Mouse (Mus musculus) megakaryocyte-erythroid progenitor cell, adult 5-6 weeks (primary cell): ENCODE measurements around the gene Ddr2. TPM values are rescaled to one million over a fixed set of nuclear protein-coding genes. Genes with fewer than 3 reads are reported as not detected.
A peak's percentile ranks its signal among the peaks of the same experiment; 100 is the strongest.
"Not testable (repeated sequence)": the region's sequence is repeated elsewhere in the genome, so short reads cannot be mapped to it uniquely, and the experiment has no call there.

Source experiments
- ATAC-seq: replicated peaks from 2 replicates; pipeline ENCODE4 v1.8.0; 2016; ENCODE audit warnings: mild to moderate bottlenecking, inconsistent platforms; ENCODE audit not compliant: severe bottlenecking, poor library complexity, low FRiP score, low TSS enrichment
- total RNA-seq, 2 experiments: library from RNA; stranded (forward) in 1 of 2; stranded (reverse) in 1 of 2; fragments of 200-1000, 215-1000 nt in 1 of 2; fragments of >200 nt in 1 of 2; fragmentation: Nextera tagmentation in 1 of 2; gene quantifications; 2 replicates each; pipeline ENCODE4 v1.2.3; 2014 to 2017

Gene Ddr2
- total RNA-seq, 2 experiments from 2014 or later, result not detected

GRCm38 (mm10) chr1:170051631-170052177, 58.9 kb downstream of the Ddr2 start:
- ATAC-seq, result no peak

- ATAC-seq, result no peak
Observed at GRCm38 (mm10) chr1:170048434-170048833, 62.1 kb downstream of the Ddr2 start.

- ATAC-seq, result peak; percentile 80
Observed at GRCm38 (mm10) chr1:170044726-170045471, 65.7 kb downstream of the Ddr2 start.

GRCm38 (mm10) chr1:170043753-170044152, 66.8 kb downstream of the Ddr2 start:
- no peak for ATAC-seq

- no peak for ATAC-seq
Observed at GRCm38 (mm10) chr1:170042996-170043395, 67.6 kb downstream of the Ddr2 start.

- ATAC-seq, result peak; percentile 52; the same call in 1 of the 2 replicates
Observed at GRCm38 (mm10) chr1:170039402-170039801, 71.2 kb downstream of the Ddr2 start.

GRCm38 (mm10) chr1:170035575-170035974, 75.0 kb downstream of the Ddr2 start:
- ATAC-seq, result no peak

- ATAC-seq, result no peak
Observed at GRCm38 (mm10) chr1:170034961-170035360, 75.6 kb downstream of the Ddr2 start.

GRCm38 (mm10) chr1:170031656-170032055, 78.9 kb downstream of the Ddr2 start:
- no peak for ATAC-seq

GRCm38 (mm10) chr1:170014784-170015183, 95.8 kb downstream of the Ddr2 start:
- ATAC-seq, result no peak

GRCm38 (mm10) chr1:170010716-170011505, 99.7 kb downstream of the Ddr2 start:
- no peak for ATAC-seq

- ATAC-seq, result no peak
Observed at GRCm38 (mm10) chr1:170009296-170009695, 101.3 kb downstream of the Ddr2 start.

GRCm38 (mm10) chr1:170008432-170009220, 101.9 kb downstream of the Ddr2 start:
- ATAC-seq, result no peak

- ATAC-seq, result no peak
Observed at GRCm38 (mm10) chr1:170006516-170006915, 104.0 kb downstream of the Ddr2 start.

GRCm38 (mm10) chr1:170005297-170005696, 105.3 kb downstream of the Ddr2 start:
- no peak for ATAC-seq

- ATAC-seq, result not testable (repeated sequence)
Observed at GRCm38 (mm10) chr1:169993901-169994300, 116.7 kb downstream of the Ddr2 start.

GRCm38 (mm10) chr1:169986166-169986565, 124.4 kb downstream of the Ddr2 start:
- no peak for ATAC-seq

GRCm38 (mm10) chr1:169977621-169978020, 132.9 kb downstream of the Ddr2 start:
- ATAC-seq, result no peak

GRCm38 (mm10) chr1:169971998-169972397, 138.6 kb downstream of the Ddr2 start:
- ATAC-seq, result no peak

GRCm38 (mm10) chr1:169970936-169971335, 139.6 kb downstream of the Ddr2 start:
- ATAC-seq, result no peak
